In genomic region chr9:112102852-112103192, GRCm38 (mm10) we compare ENCODE assay signal across 13 mouse cellular contexts.
DNase-seq lines count a peak whose midpoint lies in the region; ATAC-seq and TF ChIP-seq lines count a peak whose summit lies in the region.
"Had no signal": no experiment of that assay in that cellular context is flagged by ENCODE, and none has a peak within 500 bp of the region (broad histone marks: within the 10 kb centered on the region; RNA-seq: fewer than 3 reads in every experiment).

No protein-coding gene starts in this region.

- H3K4me3 ChIP-seq in forebrain, embryonic 16.5 days (replicated peaks; ENCODE audit: low read length) = no peak overlapping the region
- H3K4me3 ChIP-seq in hindbrain, embryonic 15.5 days = no peak overlapping the region
- H3K4me3 ChIP-seq in midbrain, postnatal 0 days (ENCODE audit: low read depth, low read length) = no peak overlapping the region
- H3K4me3 ChIP-seq: embryonic facial prominence, embryonic 13.5 days; heart, embryonic 15.5 days; limb, embryonic 12.5 days had no signal

- H3K27ac ChIP-seq in forebrain, embryonic 16.5 days (ENCODE audit: low read length) = peak overlapping the region; percentile 90
- H3K27ac ChIP-seq in hindbrain, embryonic 15.5 days (replicated peaks) = peak overlapping the region; percentile 27; the same call in 1 of the 2 replicates
- H3K27ac ChIP-seq in midbrain, postnatal 0 days (ENCODE audit: low read depth, low read length) = peak overlapping the region; percentile 44; the same call in 1 of the 2 replicates
- H3K27ac ChIP-seq: embryonic facial prominence, embryonic 13.5 days; heart, embryonic 15.5 days; limb, embryonic 12.5 days; macrophage had no signal

- peaks cover 21% of the 10 kb centered on the region for H3K4me1 ChIP-seq in forebrain, embryonic 16.5 days (replicated peaks; ENCODE audit: control insufficient read depth, insufficient read depth, low read length)
- H3K4me1 ChIP-seq in hindbrain, embryonic 15.5 days (replicated peaks) = peaks cover 12% of the 10 kb centered on the region
- no peaks in the 10 kb centered on the region for H3K4me1 ChIP-seq in midbrain, postnatal 0 days (ENCODE audit: insufficient read depth, low read length)
- H3K4me1 ChIP-seq: heart, embryonic 15.5 days had no signal

- no peaks in the 10 kb centered on the region for H3K27me3 ChIP-seq in forebrain, embryonic 16.5 days (replicated peaks; ENCODE audit: control insufficient read depth, insufficient read depth, low read length)
- no peaks in the 10 kb centered on the region for H3K27me3 ChIP-seq in hindbrain, embryonic 15.5 days
- H3K27me3 ChIP-seq in midbrain, postnatal 0 days (ENCODE audit: insufficient read depth, low read length) = no peaks in the 10 kb centered on the region
- H3K27me3 ChIP-seq: embryonic facial prominence, embryonic 13.5 days; heart, embryonic 15.5 days; limb, embryonic 12.5 days had no signal

- no peaks in the 10 kb centered on the region for H3K36me3 ChIP-seq in forebrain, embryonic 16.5 days (ENCODE audit: control insufficient read depth, insufficient read depth)
- no peaks in the 10 kb centered on the region; the same call in 1 of the 2 replicates for H3K36me3 ChIP-seq in hindbrain, embryonic 15.5 days
- no peaks in the 10 kb centered on the region for H3K36me3 ChIP-seq in midbrain, postnatal 0 days (ENCODE audit: insufficient read depth, low read length)
- H3K36me3 ChIP-seq: embryonic facial prominence, embryonic 13.5 days; heart, embryonic 15.5 days; limb, embryonic 12.5 days had no signal

- 40% methylated on average over 2 of the region's 2 CpGs for WGBS in forebrain, embryonic 16.5 days
- 61% methylated on average over 2 of the region's 2 CpGs for WGBS in hindbrain, embryonic 15.5 days
- 43% methylated on average over 2 of the region's 2 CpGs for WGBS in midbrain, postnatal 0 days

- H3K9ac ChIP-seq in forebrain, embryonic 16.5 days (replicated peaks; ENCODE audit: low read depth, low read length) = no peak overlapping the region
- H3K9ac ChIP-seq in hindbrain, embryonic 15.5 days = no peak overlapping the region
- no peak overlapping the region for H3K9ac ChIP-seq in midbrain, postnatal 0 days (replicated peaks; ENCODE audit: low read length, poor library complexity, severe bottlenecking)
- H3K9ac ChIP-seq: embryonic facial prominence, embryonic 13.5 days; heart, embryonic 15.5 days; limb, embryonic 12.5 days had no signal

- peak; percentile 23 for DNase-seq in heart, adult 11 months
- no peak for DNase-seq in heart, adult 9 months (ENCODE audit: low spot score in 2 of 2)
- DNase-seq in midbrain, postnatal 0 days (ENCODE audit: low spot score) = no peak
- DNase-seq in spleen, postnatal 10 days (ENCODE audit: low spot score in 2 of 2) = no peak
- DNase-seq: adrenal gland, postnatal 14 days; thymus, postnatal 4 days had no signal

- H3K4me2 ChIP-seq in forebrain, embryonic 16.5 days (ENCODE audit: low read length) = no peak overlapping the region
- no peak overlapping the region for H3K4me2 ChIP-seq in hindbrain, embryonic 15.5 days
- no peak overlapping the region for H3K4me2 ChIP-seq in midbrain, postnatal 0 days (ENCODE audit: low read depth, low read length, poor library complexity, severe bottlenecking)
- H3K4me2 ChIP-seq: embryonic facial prominence, embryonic 13.5 days; heart, embryonic 15.5 days; limb, embryonic 12.5 days had no signal

- TF ChIP-seq CTCF in midbrain, postnatal 0 days (IDR thresholded peaks at IDR 0.05) = no peak

- ATAC-seq in forebrain, embryonic 16.5 days = no peak; the same call in 1 of the 2 replicates
- no peak for ATAC-seq in hindbrain, embryonic 15.5 days (ENCODE audit: low FRiP score, low read depth)
- peak; percentile 52 for ATAC-seq in midbrain, postnatal 0 days (ENCODE audit: low FRiP score)
- ATAC-seq in megakaryocyte, adult 5-6 weeks (ENCODE audit: poor library complexity, severe bottlenecking) = no peak

- H3K9me3 ChIP-seq in forebrain, embryonic 16.5 days (ENCODE audit: control insufficient read depth, low read length) = no peaks in the 10 kb centered on the region
- no peaks in the 10 kb centered on the region for H3K9me3 ChIP-seq in hindbrain, embryonic 15.5 days
- no peaks in the 10 kb centered on the region for H3K9me3 ChIP-seq in midbrain, postnatal 0 days (ENCODE audit: low read length)
- H3K9me3 ChIP-seq: embryonic facial prominence, embryonic 13.5 days; heart, embryonic 15.5 days; limb, embryonic 12.5 days had no signal

Comparison
In these comparisons a context has a peak if more than half of its experiments do, and no peak if none do; other contexts are left out.
1. H3K27ac ChIP-seq: peak in every context shown above with its lines; median percentile 90 in forebrain, embryonic 16.5 days; 44 in midbrain, postnatal 0 days; 27 in hindbrain, embryonic 15.5 days.